Mouse (Mus musculus): ENCODE measurements around the gene H2-Ke6.
A peak's percentile ranks its signal among the peaks of the same experiment; 100 is the strongest.

DNA sequence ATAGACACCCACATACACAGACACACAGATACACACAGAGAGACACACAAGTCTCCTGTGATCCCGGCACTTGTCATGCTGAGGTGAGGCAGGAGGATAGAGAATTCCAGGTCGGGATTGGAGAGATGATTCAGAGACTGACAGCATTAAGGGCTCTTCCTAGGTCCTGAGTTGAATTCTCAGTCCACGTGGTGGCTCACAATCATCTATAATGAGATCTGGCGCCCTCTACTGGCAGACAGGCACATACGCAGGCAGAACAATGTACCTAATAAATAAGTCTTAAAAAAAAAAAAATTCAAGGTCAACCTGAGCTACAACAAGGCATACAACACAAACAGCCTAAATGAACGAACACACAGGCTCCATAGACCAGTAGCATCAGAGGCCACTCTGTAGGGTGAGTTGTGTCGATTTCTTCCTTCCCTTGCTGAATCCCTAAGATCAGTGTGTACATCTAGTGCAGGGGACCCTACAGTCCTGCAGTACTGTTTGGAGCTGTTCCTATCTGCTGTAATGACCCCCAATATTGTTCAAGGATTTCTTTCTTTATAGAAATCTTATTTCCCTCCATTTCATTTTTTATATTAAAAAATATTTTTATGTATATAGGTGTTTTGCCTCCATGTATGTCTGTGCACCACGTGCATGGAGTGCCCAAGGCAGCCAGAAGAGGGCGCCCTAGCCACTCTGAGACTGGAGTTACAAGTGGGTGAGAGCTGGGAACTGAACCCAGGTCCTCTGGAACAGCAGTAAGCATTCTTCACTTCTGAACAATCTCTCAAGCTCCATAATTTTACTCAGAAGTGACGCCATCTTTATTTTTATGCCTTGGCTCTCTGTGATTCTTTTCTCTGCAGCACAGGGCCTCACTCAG, 35.8 kb downstream of the H2-Ke6 start:
- TF ChIP-seq CTCF (IDR thresholded peaks at IDR 0.05; ENCODE audit: control insufficient read depth, insufficient read depth, insufficient replicate concordance, low read depth, low read length) (peak; percentile 51; the same call in 1 of the 2 replicates), POLR2A (IDR thresholded peaks at IDR 0.05; ENCODE audit: control insufficient read depth, low read depth, low read length) (no peak)

Measured in testis, adult 2 months (tissue).